Mouse (Mus musculus): ENCODE results near the gene Ppp2r5b. TPM values are rescaled to one million over a fixed set of nuclear protein-coding genes. Genes with fewer than 3 reads are reported as not detected.

Ppp2r5b gene
- total RNA-seq, 2 experiments from 2014 or later: 127 to 137 TPM

- Histone ChIP-seq H3K27ac (no peak within 1 kb of the TSS), H3K4me3 (no peak within 1 kb of the TSS)
- no peak for TF ChIP-seq CTCF (conservative IDR thresholded peaks at IDR 0.05)
- DNase-seq (ENCODE audit: low spot score in 2 of 2): no peak
Observed at GRCm38 (mm10) chr19:6226135-6226534, 9.5 kb downstream of the Ppp2r5b start, which contains the start of gene Gpha2. Gpha2 (plus strand) TSS chr19:6226380.

- H3K27ac ChIP-seq: no peak overlapping the region
- no peak overlapping the region for H3K4me3 ChIP-seq
- no peak for DNase-seq (ENCODE audit: low spot score in 2 of 2)
- no peak for TF ChIP-seq CTCF (conservative IDR thresholded peaks at IDR 0.05)
Observed at GRCm38 (mm10) chr19:6218606-6219005, 17.1 kb downstream of the Ppp2r5b start.

- DNase-seq (ENCODE audit: low spot score in 2 of 2): no peak
- no peak for TF ChIP-seq CTCF (conservative IDR thresholded peaks at IDR 0.05)
- no peak overlapping the region for H3K4me3 ChIP-seq
- H3K27ac ChIP-seq: no peak overlapping the region
Observed at GRCm38 (mm10) chr19:6216046-6216705, 19.5 kb downstream of the Ppp2r5b start.

GRCm38 (mm10) chr19:6206716-6207115 is 29.0 kb downstream of the Ppp2r5b start:
- Histone ChIP-seq H3K27ac (no peak overlapping the region), H3K4me3 (no peak overlapping the region)
- TF ChIP-seq CTCF (conservative IDR thresholded peaks at IDR 0.05): no peak
- no peak for DNase-seq (ENCODE audit: low spot score in 2 of 2)

GRCm38 (mm10) chr19:6204265-6204664 is 31.4 kb downstream of the Ppp2r5b start:
- Histone ChIP-seq H3K4me3 (no peak overlapping the region), H3K27ac (no peak overlapping the region)
- no peak for DNase-seq (ENCODE audit: low spot score in 2 of 2)
- TF ChIP-seq CTCF (conservative IDR thresholded peaks at IDR 0.05): no peak

GRCm38 (mm10) chr19:6184131-6184530 is 51.5 kb downstream of the Ppp2r5b start, which contains the start of gene Majin:
Majin (plus strand) TSS chr19:6184388.
- no peak within 1 kb of the TSS for H3K27ac ChIP-seq
- no peak for TF ChIP-seq CTCF (conservative IDR thresholded peaks at IDR 0.05)
- H3K4me3 ChIP-seq: no peak within 1 kb of the TSS
- DNase-seq (ENCODE audit: low spot score in 2 of 2): no peak

GRCm38 (mm10) chr19:6182534-6182933 is 53.1 kb downstream of the Ppp2r5b start:
- TF ChIP-seq CTCF (conservative IDR thresholded peaks at IDR 0.05): no peak
- no peak for DNase-seq (ENCODE audit: low spot score in 2 of 2)
- H3K4me3 ChIP-seq: no peak overlapping the region
- no peak overlapping the region for H3K27ac ChIP-seq

GRCm38 (mm10) chr19:6181629-6182028 is 54.0 kb downstream of the Ppp2r5b start:
- no peak for DNase-seq (ENCODE audit: low spot score in 2 of 2)
- H3K27ac ChIP-seq: no peak overlapping the region
- TF ChIP-seq CTCF (conservative IDR thresholded peaks at IDR 0.05): no peak
- no peak overlapping the region for H3K4me3 ChIP-seq

GRCm38 (mm10) chr19:6178775-6179174 is 56.9 kb downstream of the Ppp2r5b start:
- no peak for DNase-seq (ENCODE audit: low spot score in 2 of 2)
- no peak overlapping the region for H3K4me3 ChIP-seq
- no peak overlapping the region for H3K27ac ChIP-seq
- no peak for TF ChIP-seq CTCF (conservative IDR thresholded peaks at IDR 0.05)

Small RNAs within 50 kb of the gene (microRNA-seq; reads per million reads assigned to microRNA genes)
- gene Mir192: 16.0 to 17.1 reads per million in 2 experiments
- gene Mir194-2: 15.3 to 42.7 reads per million in 2 experiments

Other genes starting within 250 kb of the Ppp2r5b start
- not detected for gene Slc22a20, start 249.7 kb downstream of the Ppp2r5b start, total RNA-seq (2021)
- 10 to 100 TPM; 28.2 to 29.9 TPM for gene Capn1, start 220.0 kb downstream of the Ppp2r5b start, total RNA-seq (2021)
- 10 to 100 TPM; 42.0 to 45.1 TPM for gene Syvn1, start 189.3 kb downstream of the Ppp2r5b start, total RNA-seq (2021)
- gene Mrpl49, start 178.1 kb downstream of the Ppp2r5b start, total RNA-seq (2021): 10 to 100 TPM; 42.8 to 49.6 TPM
- gene Fau, start 178.0 kb downstream of the Ppp2r5b start, total RNA-seq (2021): 100 to 1,000 TPM; 676 to 714 TPM
- gene Znhit2, start 174.7 kb downstream of the Ppp2r5b start, total RNA-seq (2021): 10 to 100 TPM; 39.0 to 42.5 TPM
- gene Tm7sf2, start 167.5 kb downstream of the Ppp2r5b start, total RNA-seq (2021): 10 to 100 TPM; 25.3 to 26.0 TPM
- gene Vps51, start 158.6 kb downstream of the Ppp2r5b start, total RNA-seq (2021): 100 to 1,000 TPM in 1 of 2 experiments, 10 to 100 TPM in 1; 96.5 to 103 TPM
- gene Tmem262, start 155.8 kb downstream of the Ppp2r5b start, total RNA-seq (2021): not detected
- not detected for gene Gm28374, start 153.6 kb downstream of the Ppp2r5b start, total RNA-seq (2021)
- 10 to 100 TPM; 40.1 to 44.0 TPM for gene Zfpl1, start 150.9 kb downstream of the Ppp2r5b start, total RNA-seq (2021)
- gene Cdca5, start 150.9 kb downstream of the Ppp2r5b start, total RNA-seq (2021): under 1 TPM; 0.23 to 0.27 TPM
- not detected for gene AC131692.1, start 141.5 kb downstream of the Ppp2r5b start, total RNA-seq (2021)
- under 1 TPM in 1 of 2 experiments, not detected in 1; 0.17 TPM for gene Naaladl1, start 130.1 kb downstream of the Ppp2r5b start, total RNA-seq (2021)
- 10 to 100 TPM; 14.0 to 15.0 TPM for gene Sac3d1, start 117.2 kb downstream of the Ppp2r5b start, total RNA-seq (2021)
- 10 to 100 TPM; 43.5 to 46.0 TPM for gene Snx15, start 107.6 kb downstream of the Ppp2r5b start, total RNA-seq (2021)
- gene Batf2, start 94.9 kb downstream of the Ppp2r5b start, total RNA-seq (2021): under 1 TPM in 1 of 2 experiments, not detected in 1; 0.29 TPM
- 10 to 100 TPM; 72.1 to 76.9 TPM for gene Arl2, start 94.3 kb downstream of the Ppp2r5b start, total RNA-seq (2021)
- gene Majin, start 51.5 kb downstream of the Ppp2r5b start, total RNA-seq (2021): not detected
- not detected for gene Gpha2, start 9.5 kb downstream of the Ppp2r5b start, total RNA-seq (2021)
- 10 to 100 TPM; 32.5 to 39.0 TPM for gene Atg2a, start 5.8 kb upstream of the Ppp2r5b start, total RNA-seq (2021)
- 10 to 100 TPM; 80.2 to 82.3 TPM for gene Ehd1, start 40.9 kb upstream of the Ppp2r5b start, total RNA-seq (2021)
- 1 to 10 TPM; 5.0 to 5.6 TPM for gene Cdc42bpg, start 70.6 kb upstream of the Ppp2r5b start, total RNA-seq (2021)
- 10 to 100 TPM; 63.3 to 72.1 TPM for gene Men1, start 99.1 kb upstream of the Ppp2r5b start, total RNA-seq (2021)
- gene Map4k2, start 105.3 kb upstream of the Ppp2r5b start, total RNA-seq (2021): 100 to 1,000 TPM in 1 of 2 experiments, 10 to 100 TPM in 1; 81.9 to 105 TPM
- gene Sf1, start 127.8 kb upstream of the Ppp2r5b start, total RNA-seq (2021): 100 to 1,000 TPM; 208 to 222 TPM
- gene Pygm, start 148.5 kb upstream of the Ppp2r5b start, total RNA-seq (2021): 10 to 100 TPM; 13.0 to 18.8 TPM
- gene Rasgrp2, start 163.5 kb upstream of the Ppp2r5b start, total RNA-seq (2021): 10 to 100 TPM; 31.3 to 36.7 TPM
- gene Nrxn2, start 182.9 kb upstream of the Ppp2r5b start, total RNA-seq (2021): 100 to 1,000 TPM; 405 to 437 TPM

Data from layer of hippocampus, adult 2 months (tissue).